Mouse (Mus musculus): ENCODE measurements around the gene Gpr50. TPM values are rescaled to one million over a fixed set of nuclear protein-coding genes. Genes with fewer than 3 reads are reported as not detected.

The Gpr50 gene
- polyA plus RNA-seq, 1 experiment from 2014 or later: not detected

Other genes starting within 250 kb of the Gpr50 start
- gene Cd99l2, start 170.8 kb upstream of the Gpr50 start, polyA plus RNA-seq (2018): 15.1 to 19.2 TPM (median 18.8 TPM) in 3 replicates
- 1.9 to 13.6 TPM (median 13.4 TPM) in 3 replicates for gene Hmgb3, start 107.7 kb upstream of the Gpr50 start, polyA plus RNA-seq (2018)
- 34.2 to 60.3 TPM (median 57.0 TPM) in 3 replicates for gene Vma21, start 152.3 kb downstream of the Gpr50 start, polyA plus RNA-seq (2018)

Measured in macrophage (primary cell).